Mouse (Mus musculus): Measurements from ENCODE around the gene Gpr137. TPM values are rescaled to one million over a fixed set of nuclear protein-coding genes. Genes with fewer than 3 reads are reported as not detected.

Gene Gpr137
- polyA plus RNA-seq, 1 experiment from 2014 or later = 20.0 TPM

- Histone ChIP-seq H3K27ac (ENCODE audit: low read depth, low read length) (peak overlapping the region; percentile 76), H3K36me3 (ENCODE audit: control insufficient read depth, insufficient read depth) (peaks cover 12% of the 10 kb centered on the region; the same call in 1 of the 2 replicates), H3K27me3 (replicated peaks; ENCODE audit: control insufficient read depth, insufficient read depth, low read length) (no peaks in the 10 kb centered on the region), H3K4me3 (ENCODE audit: low read depth, low read length) (peak overlapping the region; percentile 72), H3K4me1 (replicated peaks; ENCODE audit: control insufficient read depth, insufficient read depth, low read length) (no peaks in the 10 kb centered on the region), H3K4me2 (replicated peaks; ENCODE audit: low read depth) (peak overlapping the region; percentile 75), H3K9ac (ENCODE audit: low read depth, low read length) (peak overlapping the region; percentile 71), H3K9me3 (ENCODE audit: control insufficient read depth) (no peaks in the 10 kb centered on the region)
- TF ChIP-seq CTCF (IDR thresholded peaks at IDR 0.05; ENCODE audit: low read depth) = peak; percentile 86
- WGBS = under 1% methylated on average over 57 of the region's 59 CpGs
- peak; percentile 89 for ATAC-seq
These were observed 37.5 kb upstream of the Gpr137 start for GRCm38 (mm10) chr19:6979486-6980380.

GRCm38 (mm10) chr19:6979001-6979479 is 36.8 kb upstream of the Gpr137 start:
- Histone ChIP-seq H3K27ac (ENCODE audit: low read depth, low read length) (peak overlapping the region; percentile 57), H3K4me1 (replicated peaks; ENCODE audit: control insufficient read depth, insufficient read depth, low read length) (no peaks in the 10 kb centered on the region), H3K4me3 (ENCODE audit: low read depth, low read length) (peak overlapping the region; percentile 72), H3K36me3 (ENCODE audit: control insufficient read depth, insufficient read depth) (peaks cover 10% of the 10 kb centered on the region; the same call in 1 of the 2 replicates), H3K27me3 (replicated peaks; ENCODE audit: control insufficient read depth, insufficient read depth, low read length) (no peaks in the 10 kb centered on the region), H3K9ac (ENCODE audit: low read depth, low read length) (peak overlapping the region; percentile 71), H3K4me2 (replicated peaks; ENCODE audit: low read depth) (peak overlapping the region; percentile 75), H3K9me3 (ENCODE audit: control insufficient read depth) (no peaks in the 10 kb centered on the region)
- WGBS = 4% methylated on average over 11 of the region's 11 CpGs
- no peak for ATAC-seq
- no peak for TF ChIP-seq CTCF (IDR thresholded peaks at IDR 0.05; ENCODE audit: low read depth)

- Histone ChIP-seq H3K4me1 (replicated peaks; ENCODE audit: control insufficient read depth, insufficient read depth, low read length) (no peaks in the 10 kb centered on the region), H3K9ac (ENCODE audit: low read depth, low read length) (no peak overlapping the region; the same call in 1 of the 2 replicates), H3K9me3 (ENCODE audit: control insufficient read depth) (no peaks in the 10 kb centered on the region), H3K4me2 (replicated peaks; ENCODE audit: low read depth) (peak overlapping the region; percentile 75), H3K27me3 (replicated peaks; ENCODE audit: control insufficient read depth, insufficient read depth, low read length) (no peaks in the 10 kb centered on the region), H3K36me3 (ENCODE audit: control insufficient read depth, insufficient read depth) (peaks cover 8% of the 10 kb centered on the region; the same call in 1 of the 2 replicates), H3K27ac (ENCODE audit: low read depth, low read length) (peak overlapping the region; percentile 57; the same call in 1 of the 2 replicates), H3K4me3 (ENCODE audit: low read depth, low read length) (peak overlapping the region; percentile 72)
- no peak for ATAC-seq
- no peak for TF ChIP-seq CTCF (IDR thresholded peaks at IDR 0.05; ENCODE audit: low read depth)
- WGBS = 25% methylated on average over 3 of the region's 3 CpGs
These were observed 36.3 kb upstream of the Gpr137 start for GRCm38 (mm10) chr19:6978639-6978974.

GRCm38 (mm10) chr19:6977759-6978638 is 35.7 kb upstream of the Gpr137 start:
- 66% methylated on average over 12 of the region's 13 CpGs for WGBS
- Histone ChIP-seq H3K27me3 (replicated peaks; ENCODE audit: control insufficient read depth, insufficient read depth, low read length) (no peaks in the 10 kb centered on the region), H3K36me3 (ENCODE audit: control insufficient read depth, insufficient read depth) (peaks cover 8% of the 10 kb centered on the region; the same call in 1 of the 2 replicates), H3K4me2 (replicated peaks; ENCODE audit: low read depth) (peak overlapping the region; percentile 75), H3K27ac (ENCODE audit: low read depth, low read length) (peak overlapping the region; percentile 57; the same call in 1 of the 2 replicates), H3K4me3 (ENCODE audit: low read depth, low read length) (no peak overlapping the region), H3K9ac (ENCODE audit: low read depth, low read length) (no peak overlapping the region), H3K9me3 (ENCODE audit: control insufficient read depth) (no peaks in the 10 kb centered on the region), H3K4me1 (replicated peaks; ENCODE audit: control insufficient read depth, insufficient read depth, low read length) (no peaks in the 10 kb centered on the region)
- ATAC-seq = no peak
- TF ChIP-seq CTCF (IDR thresholded peaks at IDR 0.05; ENCODE audit: low read depth) = no peak

- H3K9ac ChIP-seq (ENCODE audit: low read depth, low read length) = peak within 1 kb of the TSS; percentile 53
- WGBS = under 1% methylated on average over 16 of the region's 16 CpGs
- peaks cover 7% of the 10 kb centered on the region; the same call in 1 of the 2 replicates for H3K4me1 ChIP-seq (replicated peaks; ENCODE audit: control insufficient read depth, insufficient read depth, low read length)
- peak within 1 kb of the TSS; percentile 88 for H3K4me2 ChIP-seq (replicated peaks; ENCODE audit: low read depth)
- H3K27me3 ChIP-seq (replicated peaks; ENCODE audit: control insufficient read depth, insufficient read depth, low read length) = no peaks in the 10 kb centered on the region
- H3K27ac ChIP-seq (ENCODE audit: low read depth, low read length) = peak within 1 kb of the TSS; percentile 88
- H3K4me3 ChIP-seq (ENCODE audit: low read depth, low read length) = peak within 1 kb of the TSS; percentile 59
- no peak for ATAC-seq
- TF ChIP-seq CTCF (IDR thresholded peaks at IDR 0.05; ENCODE audit: low read depth) = peak; percentile 63
- H3K9me3 ChIP-seq (ENCODE audit: control insufficient read depth) = no peaks in the 10 kb centered on the region
- H3K36me3 ChIP-seq (ENCODE audit: control insufficient read depth, insufficient read depth) = peaks cover 8% of the 10 kb centered on the region; the same call in 1 of the 2 replicates
These were observed 33.5 kb upstream of the Gpr137 start, which contains the start of gene Plcb3 for GRCm38 (mm10) chr19:6975537-6976521. Plcb3 (minus strand) TSS chr19:6976470.
